In genomic region chr11:96975511-96976378, GRCm38 (mm10) we compare ENCODE assay signal across 8 mouse cellular contexts. TPM values are rescaled to one million over a fixed set of nuclear protein-coding genes. Genes with fewer than 3 reads are reported as not detected.
DNase-seq lines count a peak whose midpoint lies in the region; ATAC-seq and TF ChIP-seq lines count a peak whose summit lies in the region.

No protein-coding gene starts in this region.

- H3K27me3 ChIP-seq in kidney, embryonic 14.5 days (ENCODE audit: control insufficient read depth, insufficient read depth, low read length) = no peaks in the 10 kb centered on the region
- no peaks in the 10 kb centered on the region for H3K27me3 ChIP-seq in heart, postnatal 0 days (ENCODE audit: control insufficient read depth, insufficient read depth, low read length)
- H3K27me3 ChIP-seq in midbrain, embryonic 13.5 days = no peaks in the 10 kb centered on the region

- no peaks in the 10 kb centered on the region for H3K9me3 ChIP-seq in kidney, embryonic 14.5 days (ENCODE audit: control insufficient read depth, low read length)
- H3K9me3 ChIP-seq in heart, postnatal 0 days (replicated peaks; ENCODE audit: control insufficient read depth, low read length) = no peaks in the 10 kb centered on the region
- H3K9me3 ChIP-seq in midbrain, embryonic 13.5 days = no peaks in the 10 kb centered on the region

- H3K9ac ChIP-seq in kidney, embryonic 14.5 days (ENCODE audit: low read depth, low read length) = peak overlapping the region; percentile 97
- peak overlapping the region; percentile 81 for H3K9ac ChIP-seq in heart, postnatal 0 days (replicated peaks; ENCODE audit: low read depth, low read length)
- H3K9ac ChIP-seq in midbrain, embryonic 13.5 days (replicated peaks) = peak overlapping the region; percentile 95

- H3K4me2 ChIP-seq in kidney, embryonic 14.5 days (replicated peaks; ENCODE audit: low read depth, low read length) = peak overlapping the region; percentile 85
- H3K4me2 ChIP-seq in heart, postnatal 0 days (ENCODE audit: low read depth, low read length) = peak overlapping the region; percentile 81
- H3K4me2 ChIP-seq in midbrain, embryonic 13.5 days (replicated peaks) = peak overlapping the region; percentile 69

- TF ChIP-seq EP300 in heart, postnatal 0 days (IDR thresholded peaks at IDR 0.05; ENCODE audit: low read depth) = no peak

- no peaks in the 10 kb centered on the region for H3K36me3 ChIP-seq in kidney, embryonic 14.5 days (ENCODE audit: control insufficient read depth, insufficient read depth, low read length)
- no peaks in the 10 kb centered on the region for H3K36me3 ChIP-seq in heart, postnatal 0 days (replicated peaks; ENCODE audit: control insufficient read depth, insufficient read depth, low read length)
- no peaks in the 10 kb centered on the region for H3K36me3 ChIP-seq in midbrain, embryonic 13.5 days

- H3K4me1 ChIP-seq in kidney, embryonic 14.5 days (ENCODE audit: control insufficient read depth, insufficient read depth, low read length) = peaks cover 18% of the 10 kb centered on the region
- H3K4me1 ChIP-seq in heart, postnatal 0 days (ENCODE audit: control insufficient read depth, insufficient read depth) = peaks cover 43% of the 10 kb centered on the region
- H3K4me1 ChIP-seq in midbrain, embryonic 13.5 days (replicated peaks) = peaks cover 51% of the 10 kb centered on the region

- WGBS in kidney, embryonic 14.5 days = 73% methylated on average over 10 of the region's 10 CpGs
- 59% methylated on average over 10 of the region's 10 CpGs for WGBS in heart, postnatal 0 days
- 83% methylated on average over 10 of the region's 10 CpGs for WGBS in midbrain, embryonic 13.5 days

- no peak for TF ChIP-seq CTCF in heart, postnatal 0 days (IDR thresholded peaks at IDR 0.05; ENCODE audit: low read depth)

- peak overlapping the region; percentile 78 for H3K4me3 ChIP-seq in kidney, embryonic 14.5 days (ENCODE audit: low read length)
- H3K4me3 ChIP-seq in heart, postnatal 0 days (ENCODE audit: low read depth, low read length) = peak overlapping the region; percentile 65
- H3K4me3 ChIP-seq in midbrain, embryonic 13.5 days (replicated peaks) = peak overlapping the region; percentile 94

- no peak for ATAC-seq in kidney, embryonic 14.5 days (ENCODE audit: low FRiP score, low TSS enrichment)
- ATAC-seq in heart, postnatal 0 days (ENCODE audit: insufficient read depth, low read depth) = no peak
- no peak for ATAC-seq in midbrain, embryonic 13.5 days

- H3K27ac ChIP-seq in kidney, embryonic 14.5 days (ENCODE audit: low read depth, low read length) = peak overlapping the region; percentile 42; the same call in 1 of the 2 replicates
- H3K27ac ChIP-seq in heart, postnatal 0 days (ENCODE audit: low read depth) = peak overlapping the region; percentile 94
- H3K27ac ChIP-seq in midbrain, embryonic 13.5 days = peak overlapping the region; percentile 97

- no peak for DNase-seq in kidney, adult 11 months
- peak; percentile 67 for DNase-seq in ZHBTc4 (ENCODE audit: low read depth, low spot score)
- no peak for DNase-seq in heart, postnatal 0 days (ENCODE audit: low spot score)
- no peak for DNase-seq in spleen, postnatal 36 days (ENCODE audit: low spot score in 2 of 2)
- DNase-seq in gastrocnemius, adult 8-10 months (ENCODE audit: low spot score in 2 of 2) = no peak
- DNase-seq in kidney, adult 8-10 months = no peak

RNA-seq across cellular contexts. Expression of gene Sp2, which starts 7.0 kb away (rescaled TPM):
- polyA plus RNA-seq in kidney, embryonic 14.5 days (2014; fragmentation: Nextera tagmentation; extraction: Ambion mirVana) = 13.3 and 23.9 TPM in 2 replicates
- total RNA-seq in heart, postnatal 0 days (2014; rRNA removed; ENCODE audit: low replicate concordance) = 6.2 and 6.8 TPM in 2 replicates
- polyA plus RNA-seq in heart, postnatal 0 days (2015; fragmentation: Nextera tagmentation; extraction: Ambion mirVana) = 8.9 and 9.0 TPM in 2 replicates
- 18.5 and 19.6 TPM in 2 replicates for polyA plus RNA-seq in midbrain, embryonic 13.5 days (2015; fragmentation: Nextera tagmentation; extraction: Ambion mirVana)
- 10 to 100 TPM in 2 of 4 experiments, 1 to 10 TPM in 2; 8.6 to 12.5 (median 10.4) TPM for total RNA-seq in gastrocnemius, adult 8-10 months (2022)

RNA-seq across cellular contexts. Expression of gene Pnpo, which starts 32.0 kb away (rescaled TPM):
- 17.3 and 28.0 TPM in 2 replicates for polyA plus RNA-seq in kidney, embryonic 14.5 days (2014; fragmentation: Nextera tagmentation; extraction: Ambion mirVana)
- total RNA-seq in heart, postnatal 0 days (2014; rRNA removed; ENCODE audit: low replicate concordance) = 20.9 and 27.3 TPM in 2 replicates
- 25.0 and 28.1 TPM in 2 replicates for polyA plus RNA-seq in heart, postnatal 0 days (2015; fragmentation: Nextera tagmentation; extraction: Ambion mirVana)
- polyA plus RNA-seq in midbrain, embryonic 13.5 days (2015; fragmentation: Nextera tagmentation; extraction: Ambion mirVana) = 18.2 and 18.3 TPM in 2 replicates
- total RNA-seq in gastrocnemius, adult 8-10 months (2022) = 1 to 10 TPM; 7.4 to 9.3 (median 8.0) TPM

RNA-seq across cellular contexts. Expression of gene Sp6, which starts 37.4 kb away (rescaled TPM):
- 0.57 and 0.60 TPM in 2 replicates for polyA plus RNA-seq in kidney, embryonic 14.5 days (2014; fragmentation: Nextera tagmentation; extraction: Ambion mirVana)
- total RNA-seq in heart, postnatal 0 days (2014; rRNA removed; ENCODE audit: low replicate concordance) = 0.04 and 0.19 TPM in 2 replicates
- polyA plus RNA-seq in heart, postnatal 0 days (2015; fragmentation: Nextera tagmentation; extraction: Ambion mirVana) = 0.08 TPM in 1 of 2 replicates, not detected in the other
- polyA plus RNA-seq in midbrain, embryonic 13.5 days (2015; fragmentation: Nextera tagmentation; extraction: Ambion mirVana) = 0.07 and 0.13 TPM in 2 replicates
- total RNA-seq in gastrocnemius, adult 8-10 months (2022) = under 1 TPM in 2 of 4 experiments, not detected in 2; 0.07 to 0.13 TPM

RNA-seq across cellular contexts. Expression of gene Prr15l, which starts 47.8 kb away (rescaled TPM):
- 33.7 and 36.3 TPM in 2 replicates for polyA plus RNA-seq in kidney, embryonic 14.5 days (2014; fragmentation: Nextera tagmentation; extraction: Ambion mirVana)
- total RNA-seq in heart, postnatal 0 days (2014; rRNA removed; ENCODE audit: low replicate concordance) = 0.39 TPM in 1 of 2 replicates, not detected in the other
- polyA plus RNA-seq in heart, postnatal 0 days (2015; fragmentation: Nextera tagmentation; extraction: Ambion mirVana) = 1.2 and 1.3 TPM in 2 replicates
- polyA plus RNA-seq in midbrain, embryonic 13.5 days (2015; fragmentation: Nextera tagmentation; extraction: Ambion mirVana) = 0.10 TPM in 1 of 2 replicates, not detected in the other
- total RNA-seq in gastrocnemius, adult 8-10 months (2022) = not detected

RNA-seq across cellular contexts. Expression of gene Scrn2, which starts 54.0 kb away (rescaled TPM):
- polyA plus RNA-seq in kidney, embryonic 14.5 days (2014; fragmentation: Nextera tagmentation; extraction: Ambion mirVana) = 24.4 and 29.9 TPM in 2 replicates
- 29.3 and 31.7 TPM in 2 replicates for total RNA-seq in heart, postnatal 0 days (2014; rRNA removed; ENCODE audit: low replicate concordance)
- polyA plus RNA-seq in heart, postnatal 0 days (2015; fragmentation: Nextera tagmentation; extraction: Ambion mirVana) = 16.6 and 19.0 TPM in 2 replicates
- polyA plus RNA-seq in midbrain, embryonic 13.5 days (2015; fragmentation: Nextera tagmentation; extraction: Ambion mirVana) = 18.4 and 18.6 TPM in 2 replicates
- total RNA-seq in gastrocnemius, adult 8-10 months (2022) = 10 to 100 TPM; 13.0 to 14.4 (median 13.6) TPM

Comparison
In these comparisons a context has a peak if more than half of its experiments do, and no peak if none do; other contexts are left out.
1. H3K27ac ChIP-seq: peak in every context shown above with its lines; median percentile 97 in midbrain, embryonic 13.5 days; 94 in heart, postnatal 0 days; 42 in kidney, embryonic 14.5 days.